Mouse (Mus musculus) intestine, embryonic 16.5 days (tissue): ENCODE data around the gene Iqsec1. TPM values are rescaled to one million over a fixed set of nuclear protein-coding genes. Genes with fewer than 3 reads are reported as not detected.
A peak's percentile ranks its signal among the peaks of the same experiment; 100 is the strongest.

Experiments
- ATAC-seq: fragments of 200-750 bp; cut with Nextera tagmentation; 2 replicates; pipeline ENCODE4 v1.8.0; 2017; ENCODE audit warnings: moderate TSS enrichment, moderate library complexity
- H3K27ac ChIP-seq: fragments of 300-500 bp; sonication (generic); 2 replicates; pipeline ENCODE4 v1.5.1; 2014; ENCODE audit warnings: mild to moderate bottlenecking, low read length
- H3K27me3 ChIP-seq: fragments of 300-500 bp; sonication (generic); replicated peaks from 2 replicates; pipeline ENCODE4 v1.6.1; 2014; ENCODE audit warnings: low read length, control low read depth, mixed read lengths; ENCODE audit not compliant: control insufficient read depth, insufficient read depth
- H3K36me3 ChIP-seq: fragments of 300-500 bp; sonication (generic); 2 replicates; pipeline ENCODE4 v1.6.1; 2014; ENCODE audit warnings: low read length, control low read depth; ENCODE audit not compliant: control insufficient read depth, insufficient read depth
- H3K4me1 ChIP-seq: fragments of 300-500 bp; sonication (generic); 2 replicates; pipeline ENCODE4 v1.6.1; 2014; ENCODE audit warnings: low read length, control low read depth, mixed read lengths; ENCODE audit not compliant: control insufficient read depth, insufficient read depth
- H3K4me2 ChIP-seq: fragments of 300-500 bp; sonication (generic); 2 replicates; pipeline ENCODE4 v1.6.1; 2014; ENCODE audit warnings: low read depth, low read length, control low read depth
- H3K4me3 ChIP-seq: fragments of 300-500 bp; sonication (generic); 2 replicates; pipeline ENCODE4 v1.5.1; 2014; ENCODE audit warnings: mild to moderate bottlenecking, low read length
- H3K9ac ChIP-seq: fragments of 300-500 bp; sonication (generic); 2 replicates; pipeline ENCODE4 v1.6.1; 2014; ENCODE audit warnings: low read depth, low read length
- H3K9me3 ChIP-seq: fragments of 300-500 bp; sonication (generic); 2 replicates; pipeline ENCODE4 v1.6.1; 2016; ENCODE audit warnings: low read length, control low read depth; ENCODE audit not compliant: control insufficient read depth
- WGBS: fragments of 180-500 bp; shearing (Covaris S2); extraction: QIAGEN DNeasy Blood & Tissue Kit; methylation state at CpG from one replicate; pipeline ENCODE4 v1.1.7; 2014; 5-methylcytosine and 5-hydroxymethylcytosine counted together
- polyA plus RNA-seq: library from polyadenylated mRNA; unstranded; fragments of >200 nt; fragmentation: Nextera tagmentation; extraction: Ambion mirVana; gene quantifications from 2 replicates; pipeline ENCODE4 v1.2.1, GENCODE M21; 2015

Iqsec1 gene
- polyA plus RNA-seq, 1 experiment from 2014 or later = 6.4 TPM

GRCm38 (mm10) chr6:90775606-90776005 is 212.9 kb downstream of the Iqsec1 start:
- 91% methylated on average over 1 of the region's 1 CpGs for WGBS
- no peaks in the 10 kb centered on the region for H3K4me1 ChIP-seq
- no peak for ATAC-seq

GRCm38 (mm10) chr6:90773811-90774233 is 214.7 kb downstream of the Iqsec1 start:
- Histone ChIP-seq H3K9ac (no peak overlapping the region), H3K4me3 (no peak overlapping the region), H3K4me2 (no peak overlapping the region), H3K27ac (no peak overlapping the region), H3K36me3 (no peaks in the 10 kb centered on the region), H3K4me1 (no peaks in the 10 kb centered on the region), H3K9me3 (no peaks in the 10 kb centered on the region), H3K27me3 (no peaks in the 10 kb centered on the region)
- no peak for ATAC-seq

More at GRCm38 (mm10) chr6:90775606-90776005, 212.9 kb downstream of the Iqsec1 start:
- H3K9ac ChIP-seq = no peak overlapping the region
- H3K27me3 ChIP-seq = no peaks in the 10 kb centered on the region
- no peak overlapping the region for H3K4me2 ChIP-seq
- no peaks in the 10 kb centered on the region for H3K36me3 ChIP-seq
- H3K27ac ChIP-seq = no peak overlapping the region
- H3K4me3 ChIP-seq = no peak overlapping the region
- no peaks in the 10 kb centered on the region for H3K9me3 ChIP-seq

DNA sequence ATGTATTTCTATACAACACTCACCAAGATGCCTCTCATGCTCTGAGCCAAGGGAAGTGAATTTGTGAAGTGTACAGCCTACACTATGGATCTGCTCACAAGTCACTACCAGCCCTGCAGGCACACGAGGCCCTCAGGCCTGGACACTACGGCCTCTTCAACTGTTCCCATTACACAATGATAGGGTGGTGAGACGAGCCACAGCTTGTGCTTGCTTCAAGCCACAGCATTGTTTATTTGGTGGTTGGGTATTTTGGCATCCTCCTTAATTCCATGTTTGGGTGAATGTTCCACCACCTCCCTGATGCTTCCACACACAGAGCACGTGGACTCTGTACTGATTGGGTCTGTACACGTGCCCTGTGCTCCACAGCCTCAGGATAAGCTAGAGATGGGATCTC is 216.4 kb downstream of the Iqsec1 start:
- Histone ChIP-seq H3K4me3 (no peak overlapping the region), H3K4me1 (no peaks in the 10 kb centered on the region), H3K27ac (no peak overlapping the region), H3K36me3 (no peaks in the 10 kb centered on the region), H3K4me2 (no peak overlapping the region), H3K27me3 (no peaks in the 10 kb centered on the region), H3K9me3 (no peaks in the 10 kb centered on the region), H3K9ac (no peak overlapping the region)
- 88% methylated on average over 5 of the region's 5 CpGs for WGBS
- no peak for ATAC-seq

DNA sequence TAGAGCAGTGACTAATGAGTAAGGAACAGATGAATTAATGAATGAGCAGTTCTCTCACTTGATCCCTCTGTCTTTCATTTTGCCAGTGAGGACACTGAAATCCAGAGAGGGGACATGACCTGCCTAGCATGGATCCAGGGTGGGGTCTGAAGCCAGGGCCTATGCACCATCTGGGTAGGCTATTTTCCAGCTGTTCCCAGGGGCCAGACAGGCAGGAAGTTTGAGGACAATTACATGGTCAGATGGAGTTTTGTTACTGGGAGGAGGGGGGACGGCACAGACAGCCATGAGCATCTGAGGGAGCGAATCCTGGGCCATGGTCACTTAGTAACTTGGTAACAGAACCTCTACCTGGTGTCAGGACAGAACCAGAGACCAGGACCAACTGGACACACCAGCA is 220.0 kb downstream of the Iqsec1 start:
- Histone ChIP-seq H3K9ac (no peak overlapping the region), H3K4me2 (no peak overlapping the region), H3K27ac (no peak overlapping the region), H3K4me1 (peaks cover 14% of the 10 kb centered on the region), H3K36me3 (no peaks in the 10 kb centered on the region), H3K4me3 (no peak overlapping the region), H3K9me3 (no peaks in the 10 kb centered on the region), H3K27me3 (no peaks in the 10 kb centered on the region)
- WGBS = 67% methylated on average over 2 of the region's 2 CpGs
- no peak for ATAC-seq

DNA sequence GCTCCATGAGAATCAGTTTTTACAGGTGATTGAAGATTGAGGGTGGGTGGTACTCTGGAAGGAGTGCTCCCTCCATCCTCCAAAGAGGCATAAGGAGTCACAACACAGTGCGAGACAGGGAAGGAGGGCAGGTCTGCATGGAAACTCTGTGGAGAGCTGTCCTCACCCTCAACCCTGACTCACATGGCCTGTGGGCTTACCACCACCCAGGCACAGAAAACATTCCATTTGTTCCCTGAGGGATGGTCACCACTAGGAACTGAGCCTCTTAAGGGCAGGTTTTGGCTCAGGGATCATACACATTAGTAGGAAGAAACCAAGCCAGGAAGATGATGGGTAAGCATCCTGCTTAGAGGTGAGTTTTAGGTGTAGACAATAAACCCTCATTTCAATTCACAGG is 220.6 kb downstream of the Iqsec1 start:
- H3K9ac ChIP-seq = no peak overlapping the region
- 86% methylated on average over 1 of the region's 1 CpGs for WGBS
- H3K4me2 ChIP-seq = no peak overlapping the region
- H3K4me1 ChIP-seq = peaks cover 18% of the 10 kb centered on the region
- H3K9me3 ChIP-seq = no peaks in the 10 kb centered on the region
- H3K36me3 ChIP-seq = no peaks in the 10 kb centered on the region
- ATAC-seq = no peak
- H3K27ac ChIP-seq = no peak overlapping the region
- no peak overlapping the region for H3K4me3 ChIP-seq
- no peaks in the 10 kb centered on the region for H3K27me3 ChIP-seq

GRCm38 (mm10) chr6:90764753-90765152 is 223.7 kb downstream of the Iqsec1 start:
- no peak overlapping the region for H3K9ac ChIP-seq
- WGBS = 73% methylated on average over 2 of the region's 2 CpGs
- no peak for ATAC-seq
- H3K4me2 ChIP-seq = no peak overlapping the region
- H3K36me3 ChIP-seq = no peaks in the 10 kb centered on the region
- H3K27ac ChIP-seq = peak overlapping the region; percentile 63
- H3K4me3 ChIP-seq = no peak overlapping the region
- peaks cover 18% of the 10 kb centered on the region for H3K4me1 ChIP-seq
- no peaks in the 10 kb centered on the region for H3K9me3 ChIP-seq
- no peaks in the 10 kb centered on the region for H3K27me3 ChIP-seq

DNA sequence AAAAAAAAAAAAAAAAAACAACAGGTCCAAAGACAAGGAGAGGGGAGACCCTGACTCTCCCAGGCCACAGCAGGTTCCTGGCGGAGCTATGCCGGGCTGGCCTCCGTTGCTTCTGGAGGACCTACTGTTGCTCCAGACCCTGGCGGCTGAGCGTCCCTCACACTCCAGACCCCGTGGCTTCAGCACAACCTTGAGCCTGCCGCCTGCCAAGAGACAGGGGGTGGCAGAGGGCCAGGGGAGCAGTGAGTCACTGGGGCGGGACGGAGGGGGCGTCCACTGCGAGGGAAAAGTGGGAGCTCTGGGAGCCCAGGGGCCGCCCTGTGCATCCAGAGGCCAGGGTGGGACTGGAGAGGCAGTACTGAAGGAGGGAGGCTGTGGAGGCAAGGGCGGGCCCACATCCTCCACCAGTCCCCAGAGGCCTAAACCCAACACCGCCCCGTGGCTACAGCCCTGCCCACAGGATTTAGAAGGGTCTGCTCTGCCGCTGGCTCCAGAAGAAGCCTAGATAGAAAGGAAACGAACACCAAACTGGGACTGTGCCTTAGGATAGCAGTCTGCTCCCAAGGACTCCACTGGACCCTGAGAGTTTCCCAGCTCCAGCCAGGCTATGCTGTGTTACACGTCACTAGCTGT is 224.4 kb downstream of the Iqsec1 start:
- no peaks in the 10 kb centered on the region for H3K36me3 ChIP-seq
- 0 out of 2 replicates have a peak overlapping the region, but pooled peaks have one; percentile 16 for H3K4me2 ChIP-seq
- H3K9ac ChIP-seq = no peak overlapping the region; the same call in 1 of the 2 replicates
- H3K9me3 ChIP-seq = no peaks in the 10 kb centered on the region
- H3K4me1 ChIP-seq = peaks cover 18% of the 10 kb centered on the region
- H3K4me3 ChIP-seq = no peak overlapping the region
- H3K27ac ChIP-seq = peak overlapping the region; percentile 63
- ATAC-seq = peak; percentile 87
- no peaks in the 10 kb centered on the region for H3K27me3 ChIP-seq
- WGBS = 30% methylated on average over 18 of the region's 18 CpGs

- peaks cover 18% of the 10 kb centered on the region for H3K4me1 ChIP-seq
- no peaks in the 10 kb centered on the region for H3K36me3 ChIP-seq
- peak; percentile 21; the same call in 1 of the 2 replicates for ATAC-seq
- 79% methylated on average over 4 of the region's 4 CpGs for WGBS
- no peaks in the 10 kb centered on the region for H3K27me3 ChIP-seq
- H3K4me2 ChIP-seq = no peak overlapping the region
- H3K4me3 ChIP-seq = no peak overlapping the region
- H3K9me3 ChIP-seq = no peaks in the 10 kb centered on the region
- H3K27ac ChIP-seq = no peak overlapping the region
- no peak overlapping the region; the same call in 1 of the 2 replicates for H3K9ac ChIP-seq
Measured at GRCm38 (mm10) chr6:90763295-90763694, 225.2 kb downstream of the Iqsec1 start.

- Histone ChIP-seq H3K4me1 (peaks cover 18% of the 10 kb centered on the region), H3K27me3 (no peaks in the 10 kb centered on the region), H3K4me2 (no peak overlapping the region), H3K9ac (no peak overlapping the region), H3K27ac (no peak overlapping the region), H3K4me3 (no peak overlapping the region), H3K9me3 (no peaks in the 10 kb centered on the region), H3K36me3 (no peaks in the 10 kb centered on the region)
- 89% methylated on average over 2 of the region's 2 CpGs for WGBS
- no peak for ATAC-seq
Measured at GRCm38 (mm10) chr6:90762120-90762736, 226.3 kb downstream of the Iqsec1 start.
